Mouse (Mus musculus) kidney, adult 2 months (tissue): ENCODE results near the gene Olfr1206.

Experiments
- CTCF ChIP-seq: fragments of 200-500 bp; conservative IDR thresholded peaks from 2 replicates; pipeline ENCODE4 v1.5.1; 2011; ENCODE audit warnings: low read depth, mild to moderate bottlenecking, control low read depth, low read length, moderate library complexity, mixed read lengths; ENCODE audit not compliant: insufficient read depth, insufficient read length
- POLR2A ChIP-seq: fragments of 200-500 bp; IDR thresholded peaks from one replicate; pipeline ENCODE4 v1.6.1; 2011; ENCODE audit warnings: low read depth, low read length, control low read depth

GRCm38 (mm10) chr2:88902211-88902610 lies 39.2 kb downstream of the Olfr1206 start, which contains the start of gene Olfr1208:
- TF ChIP-seq CTCF (no peak), POLR2A (no peak)
